Mouse (Mus musculus) midbrain, embryonic 12.5 days (tissue): ENCODE measurements around the gene 4932438H23Rik. TPM values are rescaled to one million over a fixed set of nuclear protein-coding genes. Genes with fewer than 3 reads are reported as not detected.

Experiments
- ATAC-seq: fragments of 200-750 bp; cut with Nextera tagmentation; 2 replicates; pipeline ENCODE4 v1.8.0; 2017; ENCODE audit warnings: low read depth, moderate TSS enrichment, moderate library complexity; ENCODE audit not compliant: low FRiP score
- H3K27ac ChIP-seq: fragments of 300-500 bp; sonication (generic); replicated peaks from 2 replicates; pipeline ENCODE4 v1.5.1; 2016; ENCODE audit warnings: mild to moderate bottlenecking
- H3K27me3 ChIP-seq: fragments of 300-500 bp; sonication (generic); 2 replicates; pipeline ENCODE4 v1.6.1; 2016; ENCODE audit warnings: mild to moderate bottlenecking
- H3K36me3 ChIP-seq: fragments of 300-500 bp; sonication (generic); 2 replicates; pipeline ENCODE4 v1.6.1; 2016
- H3K4me1 ChIP-seq: fragments of 300-500 bp; sonication (generic); 2 replicates; pipeline ENCODE4 v1.6.1; 2016
- H3K4me2 ChIP-seq: fragments of 300-500 bp; sonication (generic); replicated peaks from 2 replicates; pipeline ENCODE4 v1.6.1; 2016; ENCODE audit warnings: mild to moderate bottlenecking, moderate library complexity
- H3K4me3 ChIP-seq: fragments of 300-500 bp; sonication (generic); 2 replicates; pipeline ENCODE4 v1.5.1; 2016; ENCODE audit warnings: mild to moderate bottlenecking
- H3K9ac ChIP-seq: fragments of 300-500 bp; sonication (generic); replicated peaks from 2 replicates; pipeline ENCODE4 v1.6.1; 2016; ENCODE audit warnings: mild to moderate bottlenecking, moderate library complexity
- H3K9me3 ChIP-seq: fragments of 300-500 bp; sonication (generic); 2 replicates; pipeline ENCODE4 v1.6.1; 2016; ENCODE audit warnings: mild to moderate bottlenecking
- WGBS: fragments of 180-500 bp; shearing (Covaris S2); methylation state at CpG from one replicate; pipeline ENCODE4 v1.1.7; 2016; 5-methylcytosine and 5-hydroxymethylcytosine counted together
- polyA plus RNA-seq: library from polyadenylated mRNA; unstranded; fragments of >200 nt; fragmentation: Nextera tagmentation; extraction: Ambion mirVana; gene quantifications from 2 replicates; pipeline ENCODE4 v1.2.1, GENCODE M21; 2016

The 4932438H23Rik gene
- 0.10 and 0.28 TPM in 2 replicates for polyA plus RNA-seq

GRCm38 (mm10) chr16:91095022-91095421 is at the start of gene 4932438H23Rik:
4932438H23Rik (minus strand) TSS chr16:91095122.
- H3K4me3 ChIP-seq: no peak within 1 kb of the TSS
- no peak within 1 kb of the TSS for H3K4me2 ChIP-seq
- no peak within 1 kb of the TSS for H3K9ac ChIP-seq
- no peak for ATAC-seq
- peaks cover 45% of the 10 kb centered on the region for H3K27me3 ChIP-seq
- no peaks in the 10 kb centered on the region for H3K36me3 ChIP-seq
- WGBS: 88% methylated on average over 8 of the region's 8 CpGs
- no peaks in the 10 kb centered on the region for H3K9me3 ChIP-seq
- no peak within 1 kb of the TSS for H3K27ac ChIP-seq
- H3K4me1 ChIP-seq: peaks cover 16% of the 10 kb centered on the region

- ATAC-seq: no peak
- no peaks in the 10 kb centered on the region for H3K36me3 ChIP-seq
- H3K4me2 ChIP-seq: peak overlapping the region; percentile 21; the same call in 1 of the 2 replicates
- H3K9me3 ChIP-seq: no peaks in the 10 kb centered on the region; the same call in 1 of the 2 replicates
- peak overlapping the region; percentile 4; the same call in 1 of the 2 replicates for H3K9ac ChIP-seq
- peaks cover 71% of the 10 kb centered on the region for H3K27me3 ChIP-seq
- WGBS: 20% methylated on average over 20 of the region's 20 CpGs
- H3K27ac ChIP-seq: 0 out of 2 replicates have a peak overlapping the region, but pooled peaks have one; percentile 0
- peaks cover 30% of the 10 kb centered on the region for H3K4me1 ChIP-seq
- no peak overlapping the region for H3K4me3 ChIP-seq
Measured at GRCm38 (mm10) chr16:91140991-91141630, 46.2 kb upstream of the 4932438H23Rik start.

DNA sequence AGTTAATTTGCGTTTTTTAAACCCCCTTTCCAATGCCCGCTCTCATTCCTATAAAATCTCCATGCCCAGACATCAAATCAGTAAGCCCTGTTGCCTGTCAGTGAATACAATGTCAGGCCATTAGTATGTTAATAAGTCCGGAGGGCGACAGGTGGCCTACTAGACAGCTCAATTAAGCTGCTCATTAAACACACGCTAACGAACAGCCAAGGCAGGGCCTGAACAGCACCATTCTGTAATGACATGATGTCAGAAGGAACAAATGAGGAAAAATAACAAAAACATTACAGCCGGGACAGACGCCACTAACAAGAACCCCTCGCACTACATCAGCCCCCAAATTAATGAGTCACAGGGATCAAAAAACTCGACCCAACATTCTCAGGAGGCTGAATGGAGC is 45.5 kb upstream of the 4932438H23Rik start:
- ATAC-seq: peak; percentile 95
- H3K9ac ChIP-seq: no peak overlapping the region
- no peaks in the 10 kb centered on the region; the same call in 1 of the 2 replicates for H3K9me3 ChIP-seq
- no peaks in the 10 kb centered on the region for H3K36me3 ChIP-seq
- peaks cover 75% of the 10 kb centered on the region for H3K27me3 ChIP-seq
- 0 out of 2 replicates have a peak overlapping the region, but pooled peaks have one; percentile 3 for H3K4me3 ChIP-seq
- no peak overlapping the region for H3K27ac ChIP-seq
- WGBS: 4% methylated on average over 10 of the region's 10 CpGs
- H3K4me2 ChIP-seq: peak overlapping the region; percentile 40
- peaks cover 30% of the 10 kb centered on the region for H3K4me1 ChIP-seq

DNA sequence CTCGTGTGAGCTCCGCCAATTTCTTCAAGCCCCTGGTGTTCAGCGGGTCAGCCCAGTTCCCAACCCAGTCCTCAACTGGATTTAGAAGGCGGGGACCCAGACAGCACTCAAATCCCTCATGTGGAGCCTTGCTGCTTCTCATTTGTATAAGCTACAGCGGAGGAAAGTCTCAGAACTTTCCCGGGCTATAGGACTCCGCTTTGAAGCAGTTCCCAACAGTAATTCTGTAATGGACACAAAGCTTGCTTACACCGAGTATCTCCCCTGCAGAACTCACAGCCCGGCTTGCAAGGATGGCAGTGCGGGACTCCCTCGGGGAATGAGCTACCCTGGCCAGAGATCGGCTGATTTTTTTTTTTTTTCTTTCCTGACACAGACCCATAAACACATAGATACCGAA is 45.1 kb upstream of the 4932438H23Rik start:
- peak; percentile 67 for ATAC-seq
- peak overlapping the region; percentile 71 for H3K27ac ChIP-seq
- peak overlapping the region; percentile 40 for H3K4me2 ChIP-seq
- H3K4me3 ChIP-seq: peak overlapping the region; percentile 3; the same call in 1 of the 2 replicates
- H3K4me1 ChIP-seq: peaks cover 30% of the 10 kb centered on the region
- 2% methylated on average over 13 of the region's 13 CpGs for WGBS
- H3K9me3 ChIP-seq: no peaks in the 10 kb centered on the region; the same call in 1 of the 2 replicates
- no peak overlapping the region for H3K9ac ChIP-seq
- H3K27me3 ChIP-seq: peaks cover 79% of the 10 kb centered on the region
- H3K36me3 ChIP-seq: no peaks in the 10 kb centered on the region

DNA sequence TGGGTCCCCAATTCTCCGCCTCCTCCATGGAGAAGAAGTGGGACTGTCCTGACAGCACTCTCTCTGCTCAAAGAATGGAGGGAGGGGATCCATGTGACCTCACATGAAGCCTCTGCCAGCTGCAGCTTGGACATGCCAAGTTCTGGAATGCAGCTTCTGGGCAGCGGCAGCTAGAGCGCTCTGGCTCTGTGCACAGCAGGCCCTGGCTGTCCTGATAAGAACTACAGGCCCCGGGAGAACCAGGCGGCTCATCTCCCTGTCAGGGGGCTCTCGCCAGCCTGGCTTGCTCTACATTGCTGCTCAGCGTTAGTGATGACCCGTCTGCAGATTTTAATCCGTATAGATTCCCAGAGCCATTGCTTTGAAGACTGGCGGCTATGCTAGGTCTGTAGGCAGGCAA is 44.6 kb upstream of the 4932438H23Rik start:
- no peak overlapping the region for H3K9ac ChIP-seq
- WGBS: 18% methylated on average over 10 of the region's 10 CpGs
- no peaks in the 10 kb centered on the region; the same call in 1 of the 2 replicates for H3K9me3 ChIP-seq
- H3K27me3 ChIP-seq: peaks cover 85% of the 10 kb centered on the region
- peak overlapping the region; percentile 71 for H3K27ac ChIP-seq
- H3K36me3 ChIP-seq: no peaks in the 10 kb centered on the region
- ATAC-seq: peak; percentile 16; the same call in 1 of the 2 replicates
- H3K4me1 ChIP-seq: peaks cover 30% of the 10 kb centered on the region
- peak overlapping the region; percentile 3; the same call in 1 of the 2 replicates for H3K4me3 ChIP-seq
- peak overlapping the region; percentile 40 for H3K4me2 ChIP-seq

DNA sequence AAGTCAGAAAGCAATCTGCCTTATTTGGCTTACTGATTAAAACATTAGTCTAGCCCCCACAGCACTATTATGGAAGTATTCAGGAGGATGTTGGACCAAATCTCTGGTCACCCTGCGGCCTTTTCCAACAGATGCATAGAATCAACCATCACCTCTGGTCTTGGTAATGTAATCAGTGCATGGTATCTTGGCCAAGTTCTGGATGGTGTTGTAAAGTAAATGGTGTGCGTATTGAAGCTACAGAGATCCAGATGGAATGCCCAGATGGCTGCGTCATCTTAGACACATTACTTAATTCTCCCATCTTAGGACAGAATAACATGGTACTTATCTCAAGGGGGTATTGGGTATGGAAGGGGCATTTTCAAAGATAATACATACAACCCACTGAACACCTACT is 43.8 kb upstream of the 4932438H23Rik start:
- H3K27me3 ChIP-seq: peaks cover 87% of the 10 kb centered on the region
- no peak overlapping the region for H3K27ac ChIP-seq
- H3K4me3 ChIP-seq: no peak overlapping the region
- H3K4me1 ChIP-seq: peaks cover 30% of the 10 kb centered on the region
- no peak for ATAC-seq
- no peak overlapping the region for H3K9ac ChIP-seq
- WGBS: 95% methylated on average over 3 of the region's 3 CpGs
- H3K4me2 ChIP-seq: no peak overlapping the region
- H3K36me3 ChIP-seq: no peaks in the 10 kb centered on the region
- H3K9me3 ChIP-seq: no peaks in the 10 kb centered on the region; the same call in 1 of the 2 replicates

GRCm38 (mm10) chr16:91138151-91138550 is 43.2 kb upstream of the 4932438H23Rik start:
- no peak overlapping the region for H3K9ac ChIP-seq
- peaks cover 30% of the 10 kb centered on the region for H3K4me1 ChIP-seq
- 94% methylated on average over 7 of the region's 7 CpGs for WGBS
- no peaks in the 10 kb centered on the region for H3K36me3 ChIP-seq
- H3K9me3 ChIP-seq: no peaks in the 10 kb centered on the region; the same call in 1 of the 2 replicates
- H3K27ac ChIP-seq: no peak overlapping the region
- H3K4me3 ChIP-seq: no peak overlapping the region
- H3K27me3 ChIP-seq: peaks cover 89% of the 10 kb centered on the region
- H3K4me2 ChIP-seq: no peak overlapping the region
- ATAC-seq: no peak

- Histone ChIP-seq H3K27me3 (peaks cover 81% of the 10 kb centered on the region), H3K9me3 (no peaks in the 10 kb centered on the region; the same call in 1 of the 2 replicates), H3K36me3 (no peaks in the 10 kb centered on the region), H3K4me2 (no peak overlapping the region), H3K4me3 (no peak overlapping the region), H3K27ac (no peak overlapping the region), H3K9ac (no peak overlapping the region), H3K4me1 (peaks cover 26% of the 10 kb centered on the region)
- WGBS: 86% methylated on average over 3 of the region's 3 CpGs
- ATAC-seq: no peak
Measured at GRCm38 (mm10) chr16:91136607-91137006, 41.7 kb upstream of the 4932438H23Rik start.

DNA sequence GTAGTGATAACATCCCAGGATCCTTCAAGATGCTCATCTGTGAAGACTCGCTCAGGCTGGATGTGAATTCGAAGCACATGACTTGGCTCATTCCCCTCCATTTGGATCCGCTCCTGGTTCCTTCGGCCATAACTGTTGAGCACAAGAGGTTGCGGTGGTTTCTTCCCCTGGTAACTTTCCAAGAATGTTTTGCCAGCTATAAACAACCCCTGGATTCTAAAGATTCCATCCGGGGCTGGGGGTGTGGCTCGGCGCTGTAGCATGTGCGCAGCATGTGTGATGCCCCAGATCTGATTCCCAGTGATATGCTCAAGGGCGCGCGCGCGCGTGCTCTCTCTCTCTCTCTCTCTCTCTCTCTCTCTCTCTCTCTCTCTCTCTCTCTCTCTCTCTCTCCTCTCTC is 35.0 kb upstream of the 4932438H23Rik start:
- ATAC-seq: no peak
- WGBS: 91% methylated on average over 15 of the region's 15 CpGs
- Histone ChIP-seq H3K27ac (no peak overlapping the region), H3K9me3 (no peaks in the 10 kb centered on the region), H3K4me1 (peaks cover 11% of the 10 kb centered on the region), H3K27me3 (peaks cover 58% of the 10 kb centered on the region), H3K9ac (no peak overlapping the region), H3K36me3 (no peaks in the 10 kb centered on the region), H3K4me2 (no peak overlapping the region), H3K4me3 (no peak overlapping the region)

DNA sequence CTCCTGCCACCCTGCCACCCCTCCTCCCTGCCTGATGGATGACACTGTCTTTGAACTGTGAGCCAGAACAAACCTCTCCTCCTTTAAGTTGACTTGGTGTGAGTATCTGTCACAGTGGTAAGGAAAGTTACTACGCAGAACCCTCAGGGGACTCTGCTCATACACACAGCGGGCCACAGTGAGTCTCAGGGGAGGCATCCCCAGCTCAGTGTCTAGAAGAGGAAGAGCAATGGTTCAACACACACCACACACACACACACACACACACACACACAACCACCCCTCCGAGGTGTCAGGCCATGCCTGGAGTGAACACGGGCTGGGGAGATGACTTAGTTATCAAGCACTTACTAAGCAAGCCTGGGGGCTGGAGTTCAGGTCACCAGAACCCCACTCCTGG is 33.5 kb upstream of the 4932438H23Rik start:
- Histone ChIP-seq H3K27ac (no peak overlapping the region), H3K9ac (no peak overlapping the region)

GRCm38 (mm10) chr16:91126734-91127524 is 32.0 kb upstream of the 4932438H23Rik start:
- Histone ChIP-seq H3K4me3 (no peak overlapping the region), H3K4me1 (peaks cover 13% of the 10 kb centered on the region), H3K4me2 (no peak overlapping the region), H3K27me3 (peaks cover 36% of the 10 kb centered on the region), H3K27ac (no peak overlapping the region), H3K9ac (no peak overlapping the region), H3K9me3 (no peaks in the 10 kb centered on the region), H3K36me3 (no peaks in the 10 kb centered on the region)
- 84% methylated on average over 8 of the region's 8 CpGs for WGBS
- no peak for ATAC-seq

More for the DNA sequence above, 33.5 kb upstream of the 4932438H23Rik start:
- Histone ChIP-seq H3K27me3 (peaks cover 47% of the 10 kb centered on the region), H3K9me3 (no peaks in the 10 kb centered on the region), H3K4me3 (no peak overlapping the region), H3K4me1 (peaks cover 13% of the 10 kb centered on the region), H3K36me3 (no peaks in the 10 kb centered on the region), H3K4me2 (no peak overlapping the region)
- no peak for ATAC-seq
- WGBS: 89% methylated on average over 4 of the region's 4 CpGs

GRCm38 (mm10) chr16:91124256-91124655 is 29.3 kb upstream of the 4932438H23Rik start:
- ATAC-seq: no peak
- H3K9me3 ChIP-seq: no peaks in the 10 kb centered on the region
- peaks cover 22% of the 10 kb centered on the region for H3K4me1 ChIP-seq
- H3K9ac ChIP-seq: no peak overlapping the region
- peaks cover 29% of the 10 kb centered on the region for H3K27me3 ChIP-seq
- 75% methylated on average over 3 of the region's 3 CpGs for WGBS
- H3K27ac ChIP-seq: no peak overlapping the region
- H3K36me3 ChIP-seq: no peaks in the 10 kb centered on the region
- no peak overlapping the region for H3K4me2 ChIP-seq
- no peak overlapping the region for H3K4me3 ChIP-seq
